Mouse (Mus musculus): Measurements from ENCODE around the gene Ranbp3l. TPM values are rescaled to one million over a fixed set of nuclear protein-coding genes. Genes with fewer than 3 reads are reported as not detected.
A peak's percentile ranks its signal among the peaks of the same experiment; 100 is the strongest.

The Ranbp3l gene
- polyA plus RNA-seq, 1 experiment from 2014 or later, result 7.7 TPM

- ChIA-PET POLR2A (interaction anchor here (0.5 to 0.7 kb wide), 4 partner anchors 57 to 1399 kb away, joined by 3 to 6 read pairs (median 4); no protein-coding TSS in a partner anchor), CTCF (interaction anchor here (0.7 to 1.1 kb wide), 2 partner anchors 53 to 58 kb away, joined by 3 to 7 read pairs; no protein-coding TSS in a partner anchor)
- no peak for TF ChIP-seq CTCF (IDR thresholded peaks at IDR 0.05)
- peak; percentile 91 for DNase-seq (ENCODE audit: low read depth, low spot score)
- in situ Hi-C loops (cut with MboI; ENCODE audit: low pct_unique_long_range_greater_than_20kb), result no loop called here
- peaks cover 3% of the 10 kb centered on the region for H3K27me3 ChIP-seq
- peak; percentile 99 for ATAC-seq
Observed at GRCm38 (mm10) chr15:9070912-9071555, 103.3 kb downstream of the Ranbp3l start, which contains the start of gene Nadk2. Nadk2 (plus strand) TSS chr15:9071260.

- no peaks in the 10 kb centered on the region for H3K27me3 ChIP-seq
- no peak for TF ChIP-seq CTCF (IDR thresholded peaks at IDR 0.05)
- ATAC-seq (peak; percentile 29), DNase-seq (ENCODE audit: low read depth, low spot score) (no peak)
- CTCF ChIA-PET, result no interaction called here
- POLR2A ChIA-PET, result interaction anchor here (0.6 to 0.7 kb wide), 5 partner anchors 14 to 1398 kb away, joined by 3 to 4 read pairs (median 3); no protein-coding TSS in a partner anchor
- in situ Hi-C loops (cut with MboI; ENCODE audit: low pct_unique_long_range_greater_than_20kb), result no loop called here
Observed at GRCm38 (mm10) chr15:9071556-9072544, 104.1 kb downstream of the Ranbp3l start.

GRCm38 (mm10) chr15:9072630-9073029 is 104.9 kb downstream of the Ranbp3l start:
- H3K27me3 ChIP-seq, result no peaks in the 10 kb centered on the region
- ATAC-seq, result no peak
- TF ChIP-seq CTCF (IDR thresholded peaks at IDR 0.05), result no peak
- POLR2A ChIA-PET, result no interaction called here
- in situ Hi-C loops (cut with MboI; ENCODE audit: low pct_unique_long_range_greater_than_20kb), result no loop called here
- DNase-seq (ENCODE audit: low read depth, low spot score), result no peak
- CTCF ChIA-PET, result no interaction called here

GRCm38 (mm10) chr15:9073067-9073608 is 105.4 kb downstream of the Ranbp3l start:
- ChIA-PET POLR2A (interaction anchor here (0.7 kb wide), 1 partner anchor 425 kb away, joined by 5 read pairs; no protein-coding TSS in a partner anchor), CTCF (no interaction called here)
- ATAC-seq (no peak), DNase-seq (ENCODE audit: low read depth, low spot score) (no peak)
- TF ChIP-seq CTCF (IDR thresholded peaks at IDR 0.05), result no peak
- H3K27me3 ChIP-seq, result no peaks in the 10 kb centered on the region
- in situ Hi-C loops (cut with MboI; ENCODE audit: low pct_unique_long_range_greater_than_20kb), result no loop called here

- POLR2A ChIA-PET, result interaction anchor here (0.7 kb wide), 1 partner anchor 426 kb away, joined by 5 read pairs; no protein-coding TSS in a partner anchor
- TF ChIP-seq CTCF (IDR thresholded peaks at IDR 0.05), result no peak
- CTCF ChIA-PET, result no interaction called here
- H3K27me3 ChIP-seq, result no peaks in the 10 kb centered on the region
- no peak for DNase-seq (ENCODE audit: low read depth, low spot score)
- in situ Hi-C loops (cut with MboI; ENCODE audit: low pct_unique_long_range_greater_than_20kb), result no loop called here
- ATAC-seq, result no peak
Observed at GRCm38 (mm10) chr15:9073684-9074083, 105.9 kb downstream of the Ranbp3l start.

- H3K27me3 ChIP-seq, result no peaks in the 10 kb centered on the region
- no peak for TF ChIP-seq CTCF (IDR thresholded peaks at IDR 0.05)
- DNase-seq (ENCODE audit: low read depth, low spot score) (no peak), ATAC-seq (no peak)
- in situ Hi-C loops (cut with MboI; ENCODE audit: low pct_unique_long_range_greater_than_20kb), result no loop called here
- ChIA-PET CTCF (interaction anchor here (1.3 kb wide), 1 partner anchor 18 kb away, joined by 3 read pairs; no protein-coding TSS in a partner anchor), POLR2A (no interaction called here)
Observed at GRCm38 (mm10) chr15:9074139-9074538, 106.4 kb downstream of the Ranbp3l start.

GRCm38 (mm10) chr15:9074671-9075070 is 106.9 kb downstream of the Ranbp3l start:
- POLR2A ChIA-PET, result no interaction called here
- H3K27me3 ChIP-seq, result no peaks in the 10 kb centered on the region
- in situ Hi-C loops (cut with MboI; ENCODE audit: low pct_unique_long_range_greater_than_20kb), result no loop called here
- DNase-seq (ENCODE audit: low read depth, low spot score) (no peak), ATAC-seq (no peak)
- CTCF ChIA-PET, result interaction anchor here (1.3 to 1.4 kb wide), 2 partner anchors 11 to 19 kb away, joined by 3 read pairs; no protein-coding TSS in a partner anchor
- TF ChIP-seq CTCF (IDR thresholded peaks at IDR 0.05), result no peak

- ChIA-PET POLR2A (no interaction called here), CTCF (interaction anchor here (1.3 to 1.4 kb wide), 2 partner anchors 10 to 20 kb away, joined by 3 read pairs; no protein-coding TSS in a partner anchor)
- TF ChIP-seq CTCF (IDR thresholded peaks at IDR 0.05), result no peak
- in situ Hi-C loops (cut with MboI; ENCODE audit: low pct_unique_long_range_greater_than_20kb), result no loop called here
- DNase-seq (ENCODE audit: low read depth, low spot score), result no peak
- no peaks in the 10 kb centered on the region for H3K27me3 ChIP-seq
- ATAC-seq, result no peak
Observed at GRCm38 (mm10) chr15:9075608-9076200, 108.0 kb downstream of the Ranbp3l start.

GRCm38 (mm10) chr15:9078481-9079300 is 110.9 kb downstream of the Ranbp3l start:
- DNase-seq (ENCODE audit: low read depth, low spot score), result no peak
- CTCF ChIA-PET, result interaction anchor here (1.4 to 1.8 kb wide), 2 partner anchors 10 to 11 kb away, joined by 4 to 5 read pairs; no protein-coding TSS in a partner anchor
- no peaks in the 10 kb centered on the region for H3K27me3 ChIP-seq
- no peak for ATAC-seq
- TF ChIP-seq CTCF (IDR thresholded peaks at IDR 0.05), result no peak
- POLR2A ChIA-PET, result interaction anchor here (0.7 to 1.4 kb wide), 3 partner anchors 16 to 29 kb away, joined by 3 to 4 read pairs (median 3); no protein-coding TSS in a partner anchor
- in situ Hi-C loops (cut with MboI; ENCODE audit: low pct_unique_long_range_greater_than_20kb), result no loop called here

Data from Patski (cell line).